Mouse (Mus musculus): ENCODE measurements at regions not wholly inside any gene's neighbourhood (a gene's known extent, or its start where the extent isn't known, plus 50 kb on each side); places are given as distances from the start of the nearest gene placed in this dataset.

DNA sequence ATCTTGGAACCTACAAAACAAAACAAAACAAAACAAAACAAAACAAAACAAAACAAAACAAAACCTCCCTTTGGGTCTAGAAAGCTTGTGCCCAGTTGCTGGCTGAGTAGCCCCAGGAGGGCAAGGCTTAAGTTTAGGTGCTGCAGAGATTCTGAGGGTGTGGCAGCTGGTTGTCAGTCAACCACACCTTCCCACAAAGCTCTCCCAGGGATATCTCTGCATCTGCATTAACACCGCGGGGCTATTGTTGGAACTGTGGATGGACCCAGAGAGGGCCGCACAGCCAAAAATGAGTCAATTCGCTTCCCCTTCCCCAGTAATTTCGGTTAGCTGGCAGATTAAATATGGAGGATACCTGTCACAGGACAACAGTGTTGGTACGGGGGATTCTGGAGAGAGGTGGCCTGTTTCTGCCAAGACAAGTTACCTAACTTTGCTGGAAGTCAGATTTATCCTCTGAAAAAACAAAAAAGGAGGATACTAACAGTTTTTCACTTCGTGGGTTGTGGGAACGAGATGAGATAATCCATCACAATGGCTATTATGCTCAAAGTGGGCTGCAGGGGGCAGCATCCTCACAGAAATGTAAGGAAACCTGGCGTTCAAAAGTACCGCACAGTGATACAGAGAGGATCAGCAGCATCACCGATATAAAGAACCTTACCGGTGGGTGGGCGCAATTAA is 96.7 kb downstream of the 1500009L16Rik start:
- in situ Hi-C loops (cut with MboI), result loop anchor here (10.0 kb wide), 1 partner anchor 625 kb away; the partner anchor contains the start of gene Nuak1

DNA sequence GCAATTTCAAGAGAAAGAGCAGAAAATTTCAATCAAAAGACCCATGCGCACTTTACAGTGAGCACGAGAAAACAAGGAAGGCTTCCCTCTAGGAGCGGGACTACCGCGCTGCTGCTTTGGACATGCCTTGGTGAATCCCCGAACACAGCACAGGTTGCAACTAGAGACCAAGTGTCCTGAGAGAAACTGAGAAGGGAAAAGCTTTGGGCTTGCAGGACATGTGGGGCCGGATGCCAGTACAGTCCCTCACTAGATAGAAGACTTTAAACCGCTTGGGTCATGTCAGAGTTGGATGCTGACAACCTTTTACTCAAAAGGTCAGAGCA is 97.2 kb downstream of the 1500009L16Rik start:
- in situ Hi-C loops (cut with MboI), result loop anchor here (10.0 kb wide), 1 partner anchor 625 kb away; the partner anchor contains the start of gene Nuak1

DNA sequence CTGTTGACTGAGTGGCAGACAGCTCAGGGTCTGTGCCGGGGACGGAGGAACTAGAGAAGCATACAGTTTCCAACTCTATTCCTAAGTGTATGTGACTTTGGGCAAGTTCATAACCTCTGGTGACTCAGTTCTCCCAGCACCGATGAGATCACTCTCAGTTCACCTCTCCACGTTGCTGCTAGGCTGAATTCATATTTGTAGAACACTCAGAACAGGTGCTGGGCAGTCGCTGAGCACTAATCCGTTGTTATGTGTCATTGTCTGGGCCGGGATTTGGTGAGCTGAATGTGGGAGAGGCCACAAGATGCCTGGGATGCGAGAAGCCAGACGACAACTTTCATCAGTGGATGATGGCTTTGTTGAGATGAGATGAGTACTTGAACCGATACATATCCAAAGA is 98.4 kb downstream of the 1500009L16Rik start:
- in situ Hi-C loops (cut with MboI), result no loop called here

- in situ Hi-C loops (cut with MboI), result no loop called here
These were observed 103.4 kb downstream of the 1500009L16Rik start for GRCm38 (mm10) chr10:83826105-83826504.

GRCm38 (mm10) chr10:83836351-83836750 is 113.7 kb downstream of the 1500009L16Rik start:
- in situ Hi-C loops (cut with MboI), result no loop called here

- in situ Hi-C loops (cut with MboI), result no loop called here
These were observed 117.6 kb downstream of the 1500009L16Rik start for GRCm38 (mm10) chr10:83840226-83840625.

DNA sequence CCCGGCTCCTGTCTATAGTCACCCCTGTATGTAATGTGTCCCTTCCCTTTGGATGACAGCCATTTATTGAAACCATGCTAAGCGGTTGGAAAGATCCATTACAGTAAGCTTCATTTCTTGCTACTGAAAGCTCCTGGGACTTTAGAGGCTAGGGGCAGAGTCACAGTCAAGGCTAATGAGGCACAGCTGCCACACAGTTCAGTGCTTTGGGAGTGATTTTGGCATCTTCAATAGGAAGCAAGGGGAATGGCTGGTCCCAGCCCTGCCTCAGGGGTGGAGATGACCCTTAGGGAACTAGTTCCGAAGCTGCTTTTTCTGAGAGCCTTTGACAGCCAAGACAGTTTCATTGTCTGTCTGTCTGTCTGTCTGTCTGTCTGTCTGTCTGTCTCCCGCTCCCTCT is 128.2 kb downstream of the 1500009L16Rik start:
- in situ Hi-C loops (cut with MboI), result no loop called here

DNA sequence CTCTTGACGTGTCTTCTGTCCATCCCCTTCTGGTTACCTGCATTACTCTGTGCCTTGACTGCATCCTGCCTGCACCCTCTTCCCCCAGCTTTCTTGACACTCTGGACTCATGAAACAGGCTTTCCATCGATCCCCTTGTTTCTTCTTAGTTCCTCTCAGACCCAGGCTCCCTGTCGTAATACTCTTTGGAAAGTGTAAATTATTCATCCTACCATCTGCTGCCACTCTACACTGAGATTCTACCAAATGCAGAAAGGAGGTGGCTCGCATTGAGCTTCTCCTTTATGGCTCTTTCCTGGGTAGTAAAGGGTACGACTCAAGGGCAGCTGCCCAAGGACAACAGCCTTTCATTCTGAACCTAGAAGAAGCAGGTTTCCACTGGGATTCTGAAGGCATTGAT is 129.5 kb downstream of the 1500009L16Rik start:
- in situ Hi-C loops (cut with MboI), result no loop called here

DNA sequence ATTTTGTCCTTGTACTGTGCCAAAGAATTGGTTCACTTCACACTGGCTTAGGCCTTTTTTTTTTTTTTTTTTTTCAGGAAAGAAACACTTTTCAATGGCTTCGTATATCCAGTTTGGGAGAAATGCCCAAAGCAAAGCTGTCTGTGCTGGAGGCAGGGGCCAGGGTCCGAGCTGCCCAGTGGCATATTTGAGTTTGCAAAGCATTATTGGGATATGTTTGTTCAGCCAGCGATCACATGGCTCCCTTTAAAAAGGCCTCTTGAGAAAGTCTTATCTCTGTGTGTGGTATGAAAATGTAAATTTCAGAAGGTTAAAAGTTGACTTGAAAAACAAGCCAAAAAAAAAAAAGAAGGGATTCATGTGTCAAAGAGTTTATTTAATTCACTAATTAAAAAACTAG is 130.1 kb downstream of the 1500009L16Rik start:
- in situ Hi-C loops (cut with MboI), result no loop called here

DNA sequence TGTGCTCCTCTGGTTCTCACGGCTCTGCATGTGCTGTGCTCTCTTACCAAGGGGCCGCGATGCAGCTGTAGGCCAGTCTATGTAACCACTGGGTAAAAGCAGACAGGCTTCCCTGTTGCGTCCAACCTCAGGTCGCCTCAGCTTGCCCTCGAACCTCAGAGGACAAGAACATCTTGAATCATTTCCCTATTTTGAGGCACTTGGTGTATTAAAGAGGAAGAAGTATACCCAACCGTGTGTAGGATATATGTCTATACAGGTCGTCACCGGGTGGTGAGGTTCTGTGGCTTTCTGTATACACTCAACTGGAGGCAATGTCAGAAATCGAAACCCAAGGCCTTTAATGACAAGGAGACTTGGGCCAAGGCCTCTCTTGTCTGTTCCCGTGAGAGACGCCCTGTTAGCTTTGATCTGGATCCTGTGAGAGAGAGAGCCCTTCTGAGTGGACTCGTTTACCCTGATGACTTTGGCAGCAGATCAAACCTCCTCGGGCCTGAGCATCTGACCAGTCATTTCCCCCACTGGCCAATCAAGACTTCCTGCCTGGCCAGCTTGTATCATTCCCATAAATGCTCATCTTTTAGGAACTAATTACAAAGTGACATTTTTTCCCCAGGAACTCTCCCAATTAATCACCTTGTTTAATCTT is 135.3 kb downstream of the 1500009L16Rik start:
- in situ Hi-C loops (cut with MboI), result no loop called here

DNA sequence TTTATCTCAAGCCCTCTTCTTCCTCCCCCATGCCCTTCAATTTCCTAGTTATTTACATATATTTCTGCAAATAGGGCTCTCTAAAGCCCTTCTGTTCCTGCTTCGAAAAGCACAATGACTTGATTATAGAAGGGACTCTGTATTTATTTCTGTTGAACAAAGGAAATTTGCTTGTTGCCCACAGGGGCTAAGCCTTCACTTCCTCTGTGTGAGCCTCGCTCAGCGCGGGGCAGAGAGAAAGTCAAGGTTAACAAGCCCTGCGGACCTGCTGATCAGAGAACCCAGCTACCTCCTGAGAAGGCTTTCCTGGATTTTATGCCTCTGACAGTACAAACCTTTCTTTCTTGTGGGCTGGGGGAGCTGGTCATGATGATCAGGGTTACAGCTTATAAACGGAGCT is 136.0 kb downstream of the 1500009L16Rik start:
- in situ Hi-C loops (cut with MboI), result no loop called here

- in situ Hi-C loops (cut with MboI), result no loop called here
These were observed 137.0 kb downstream of the 1500009L16Rik start for GRCm38 (mm10) chr10:83859633-83860032.

- in situ Hi-C loops (cut with MboI), result no loop called here
These were observed 139.0 kb downstream of the 1500009L16Rik start for GRCm38 (mm10) chr10:83861574-83862190.

DNA sequence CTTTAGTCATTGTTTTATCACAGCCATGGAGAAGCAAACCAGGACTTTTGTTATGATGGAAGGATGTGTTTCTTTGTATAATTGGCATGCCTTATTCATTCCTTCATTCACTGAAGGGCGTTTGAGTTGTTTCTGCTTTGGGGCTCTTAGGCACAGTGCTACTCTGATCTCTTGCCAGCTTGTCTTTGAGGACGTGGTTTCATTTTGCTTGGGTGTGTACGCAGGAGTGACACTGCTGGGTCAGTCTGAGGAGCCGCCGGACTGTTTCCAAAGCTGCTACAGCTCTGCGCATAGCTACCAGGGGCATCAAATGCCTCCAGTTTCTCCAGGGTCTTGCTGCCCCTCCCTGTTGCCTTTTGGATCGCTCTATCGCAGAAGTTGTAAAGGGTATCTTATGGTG is 141.9 kb downstream of the 1500009L16Rik start:
- in situ Hi-C loops (cut with MboI), result no loop called here

GRCm38 (mm10) chr10:83865929-83866328 is 143.3 kb downstream of the 1500009L16Rik start:
- in situ Hi-C loops (cut with MboI), result no loop called here

DNA sequence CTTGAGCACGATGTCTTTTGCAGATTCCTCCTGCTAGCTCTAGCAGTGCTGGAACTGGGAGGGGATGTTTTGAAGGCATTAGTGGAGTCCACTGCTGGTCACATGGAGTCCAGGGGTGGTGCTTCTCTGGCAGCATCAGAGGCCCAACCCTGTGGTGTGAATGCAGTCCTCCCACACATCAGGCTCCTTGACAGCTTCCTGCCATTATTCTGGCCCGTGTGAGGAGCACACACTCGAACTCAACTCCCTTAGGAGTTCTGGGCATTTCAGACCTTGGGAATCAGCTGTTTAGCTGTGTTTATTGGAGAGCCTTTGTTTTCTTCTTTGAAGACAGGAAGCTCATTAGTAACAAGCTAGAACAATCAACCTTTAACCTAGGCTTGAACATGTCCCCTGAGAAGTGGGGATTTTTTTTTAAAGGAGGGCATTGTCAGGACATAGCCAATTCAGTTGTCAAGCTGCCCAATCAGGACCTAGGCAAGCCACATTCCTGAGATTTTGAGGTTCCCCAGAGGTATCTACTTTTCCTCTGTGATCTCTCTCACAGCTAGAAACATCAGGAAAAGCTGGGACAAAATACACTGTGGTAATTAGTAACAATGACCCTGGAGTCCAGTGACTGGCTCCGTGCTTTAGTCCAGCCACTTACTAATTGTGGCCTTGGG is 149.2 kb downstream of the 1500009L16Rik start:
- in situ Hi-C loops (cut with MboI), result no loop called here

DNA sequence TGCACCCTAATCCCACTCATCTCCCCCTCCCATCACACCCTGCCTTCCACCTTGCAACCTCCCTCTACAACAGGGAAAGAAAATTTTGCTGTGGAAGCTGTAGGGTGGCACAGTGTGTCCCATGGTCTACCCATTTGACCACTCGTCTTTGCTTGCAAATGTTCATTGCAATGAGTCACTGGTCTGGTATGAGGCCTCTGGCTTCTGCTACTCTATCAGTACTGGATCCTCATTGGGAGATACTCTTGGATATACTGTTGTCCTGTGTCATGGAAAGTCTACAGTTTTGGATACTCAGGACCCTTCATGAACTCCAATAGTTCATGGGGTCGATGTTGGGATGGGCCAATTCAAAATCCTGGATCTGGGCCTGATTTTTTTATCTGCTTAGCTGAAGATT is 156.1 kb downstream of the 1500009L16Rik start:
- in situ Hi-C loops (cut with MboI), result no loop called here

DNA sequence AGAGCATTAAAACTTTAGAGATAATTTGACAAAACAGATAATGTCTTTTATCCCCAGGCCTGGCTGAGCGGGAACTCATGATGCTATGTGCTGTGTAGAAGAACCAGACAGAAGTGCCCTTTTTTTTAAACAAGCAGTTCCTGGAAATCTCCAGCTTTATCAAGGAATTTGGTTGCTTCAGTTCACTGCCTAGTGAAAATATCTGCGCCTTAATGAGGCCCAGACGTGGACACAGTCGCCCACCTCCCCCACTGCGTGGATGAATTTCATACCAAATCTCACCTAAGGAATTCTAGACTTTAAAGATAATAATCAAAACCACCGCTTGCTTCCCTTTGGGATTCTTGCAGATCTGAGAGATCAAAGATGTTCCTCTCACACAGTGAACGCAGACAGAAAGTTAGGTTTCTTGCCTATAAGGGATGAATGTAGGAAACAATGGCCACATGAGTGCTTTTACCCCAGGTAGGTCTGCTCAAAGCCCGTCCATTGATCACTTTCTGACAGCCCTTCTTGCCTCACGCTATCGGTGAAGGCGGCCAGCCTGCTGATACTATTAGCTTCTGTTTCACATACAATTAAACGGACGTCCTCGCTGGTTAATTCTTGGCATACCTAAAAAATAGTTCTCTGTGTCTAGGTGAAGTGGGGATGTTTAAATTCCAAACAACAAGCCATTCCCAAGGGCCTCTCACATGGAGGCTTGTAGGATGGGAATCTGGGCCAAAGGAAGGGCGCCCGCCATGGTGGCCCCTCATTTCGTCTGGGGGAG is 159.6 kb downstream of the 1500009L16Rik start:
- in situ Hi-C loops (cut with MboI), result no loop called here

DNA sequence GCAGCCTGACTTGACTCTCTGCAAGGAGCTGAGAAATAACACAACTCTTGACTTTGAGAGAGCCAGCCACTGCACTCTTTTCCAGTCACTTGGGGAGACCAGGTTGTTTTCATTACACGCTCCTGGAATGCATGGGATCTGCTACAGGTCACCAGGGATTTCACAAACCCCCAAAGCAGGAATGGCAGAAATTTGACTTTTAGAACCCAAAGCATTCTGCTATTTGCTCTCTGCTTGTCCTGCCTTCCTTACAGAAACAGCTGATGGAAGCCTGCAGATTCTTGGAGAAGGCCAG is 160.2 kb downstream of the 1500009L16Rik start:
- in situ Hi-C loops (cut with MboI), result no loop called here

- in situ Hi-C loops (cut with MboI), result no loop called here
These were observed 161.9 kb downstream of the 1500009L16Rik start for GRCm38 (mm10) chr10:83884553-83884952.

GRCm38 (mm10) chr10:83888587-83888986 is 165.9 kb downstream of the 1500009L16Rik start:
- in situ Hi-C loops (cut with MboI), result no loop called here

DNA sequence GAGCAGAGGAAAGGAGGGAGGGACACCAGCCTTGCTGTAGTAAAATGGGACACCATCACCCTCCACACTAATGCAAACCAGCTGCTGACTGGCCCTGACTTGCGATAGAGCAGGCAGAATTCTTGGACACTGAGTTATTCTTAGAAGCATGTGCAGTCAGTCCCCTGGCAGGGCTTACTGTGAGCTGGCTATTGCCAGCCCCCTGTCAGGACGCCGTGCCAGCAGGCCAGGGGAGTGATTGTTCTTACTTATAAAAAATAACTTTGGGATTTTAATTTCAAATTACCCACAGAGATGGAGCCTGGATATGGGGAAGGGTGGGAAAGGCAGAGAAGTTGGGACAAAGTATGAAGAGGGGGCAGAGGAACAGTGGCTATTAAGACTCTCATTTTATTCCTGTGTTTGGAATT is 173.1 kb downstream of the 1500009L16Rik start:
- in situ Hi-C loops (cut with MboI), result no loop called here
